In the genomic region with DNA sequence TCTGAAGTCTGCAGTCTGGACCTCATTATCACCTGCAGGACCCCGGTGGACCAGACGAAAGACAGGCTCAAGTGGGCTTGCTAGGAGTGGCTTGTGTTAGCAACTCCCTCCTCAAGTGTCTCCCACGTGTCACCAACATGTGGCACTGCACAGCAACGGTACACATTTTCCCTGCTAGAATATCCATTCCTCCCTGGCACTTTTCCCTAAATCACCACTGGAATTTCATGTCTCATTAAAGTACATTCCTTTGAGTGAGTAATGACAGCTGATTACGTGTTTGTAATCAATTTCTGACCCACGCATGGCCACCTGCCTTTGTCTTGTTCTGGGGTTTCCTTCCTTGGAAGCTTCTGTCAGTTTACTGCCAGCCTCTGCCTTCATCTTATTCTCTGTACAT, we compare ENCODE assay signal across 24 mouse cellular contexts.
DNase-seq lines count a peak whose midpoint lies in the region; ATAC-seq and TF ChIP-seq lines count a peak whose summit lies in the region.
"Had no signal": no experiment of that assay in that cellular context is flagged by ENCODE, and none has a peak within 500 bp of the region (broad histone marks: within the 10 kb centered on the region; RNA-seq: fewer than 3 reads in every experiment).

No protein-coding gene starts in this region.

- H3K4me3 ChIP-seq in embryonic facial prominence, embryonic 11.5 days (ENCODE audit: low read depth, low read length) = no peak overlapping the region
- H3K4me3 ChIP-seq in embryonic facial prominence, embryonic 10.5 days = no peak overlapping the region
- H3K4me3 ChIP-seq in layer of hippocampus, adult 2 months = no peak overlapping the region
- H3K4me3 ChIP-seq: forebrain, embryonic 12.5 days; hindbrain, embryonic 15.5 days; intestine, embryonic 15.5 days; limb, embryonic 13.5 days; liver, embryonic 13.5 days; midbrain, embryonic 10.5 days had no signal

- no peak overlapping the region for H3K4me2 ChIP-seq in embryonic facial prominence, embryonic 11.5 days (ENCODE audit: low read depth, low read length)
- H3K4me2 ChIP-seq: forebrain, embryonic 12.5 days; hindbrain, embryonic 15.5 days; intestine, embryonic 15.5 days; limb, embryonic 13.5 days; liver, embryonic 13.5 days had no signal

- 54% methylated on average over 6 of the region's 6 CpGs for WGBS in embryonic facial prominence, embryonic 11.5 days
- 63% methylated on average over 6 of the region's 6 CpGs for WGBS in embryonic facial prominence, embryonic 10.5 days

- peak; percentile 26 for DNase-seq in embryonic facial prominence, embryonic 11.5 days (ENCODE audit: low spot score)
- DNase-seq in embryonic facial prominence, embryonic 10.5 days (ENCODE audit: low spot score) = no peak
- peak in 1 of 2 experiments; percentile 8 for DNase-seq in layer of hippocampus, adult 2 months (ENCODE audit: low spot score in 2 of 2)
- no peak for DNase-seq in layer of hippocampus, postnatal 14 days (ENCODE audit: low spot score in 2 of 2)
- DNase-seq in 3134 (ENCODE audit: extremely low read depth, insufficient read length, low spot score) = peak; percentile 53
- peak; percentile 49 for DNase-seq in forelimb bud, embryonic 11.5 days (ENCODE audit: low read depth, low spot score)
- no peak for DNase-seq in frontal cortex, postnatal 14 days (ENCODE audit: low spot score in 2 of 2)
- DNase-seq: adrenal gland, adult 2 months; cerebellum, adult 11 months; cerebellum, adult 9-11 months; gastrocnemius, postnatal 10 days; kidney, adult 8-10 months; kidney, postnatal 10 days; liver, embryonic 13.5 days; lung, adult 2 months; thymus, adult 18-20 months; thymus, postnatal 36 days had no signal

- H3K27ac ChIP-seq in embryonic facial prominence, embryonic 11.5 days (replicated peaks; ENCODE audit: low read depth, low read length) = no peak overlapping the region
- no peak overlapping the region for H3K27ac ChIP-seq in embryonic facial prominence, embryonic 10.5 days (replicated peaks)
- H3K27ac ChIP-seq in layer of hippocampus, adult 2 months = peak overlapping the region; percentile 46; the same call in 1 of the 2 replicates
- H3K27ac ChIP-seq: forebrain, embryonic 12.5 days; hindbrain, embryonic 15.5 days; intestine, embryonic 15.5 days; limb, embryonic 13.5 days; liver, embryonic 13.5 days; macrophage; midbrain, embryonic 10.5 days had no signal

- H3K27me3 ChIP-seq in embryonic facial prominence, embryonic 11.5 days (ENCODE audit: control insufficient read depth, insufficient read depth, low read length) = no peaks in the 10 kb centered on the region
- H3K27me3 ChIP-seq in embryonic facial prominence, embryonic 10.5 days (replicated peaks; ENCODE audit: low read depth, poor library complexity, severe bottlenecking) = no peaks in the 10 kb centered on the region
- H3K27me3 ChIP-seq: forebrain, embryonic 12.5 days; hindbrain, embryonic 15.5 days; intestine, embryonic 15.5 days; limb, embryonic 13.5 days; liver, embryonic 13.5 days had no signal

- no peak for TF ChIP-seq CTCF in layer of hippocampus, adult 2 months (conservative IDR thresholded peaks at IDR 0.05)

- no peaks in the 10 kb centered on the region for H3K36me3 ChIP-seq in embryonic facial prominence, embryonic 11.5 days (replicated peaks; ENCODE audit: control insufficient read depth, insufficient read depth, low read depth, low read length)
- H3K36me3 ChIP-seq in embryonic facial prominence, embryonic 10.5 days (replicated peaks) = no peaks in the 10 kb centered on the region
- H3K36me3 ChIP-seq: forebrain, embryonic 12.5 days; hindbrain, embryonic 15.5 days; intestine, embryonic 15.5 days; limb, embryonic 13.5 days; liver, embryonic 13.5 days; midbrain, embryonic 10.5 days had no signal

- ATAC-seq in embryonic facial prominence, embryonic 11.5 days (replicated peaks; ENCODE audit: insufficient number of reproducible peaks, low FRiP score, low TSS enrichment, low read depth) = no peak
- no peak for ATAC-seq in megakaryocyte progenitor cell, adult 5-6 weeks (replicated peaks; ENCODE audit: poor library complexity)
- ATAC-seq: intestine, embryonic 15.5 days had no signal

- H3K9me3 ChIP-seq in embryonic facial prominence, embryonic 11.5 days (replicated peaks; ENCODE audit: control insufficient read depth, low read length) = no peaks in the 10 kb centered on the region
- no peaks in the 10 kb centered on the region for H3K9me3 ChIP-seq in embryonic facial prominence, embryonic 10.5 days
- H3K9me3 ChIP-seq: forebrain, embryonic 12.5 days; hindbrain, embryonic 15.5 days; intestine, embryonic 15.5 days; limb, embryonic 13.5 days; liver, embryonic 13.5 days; midbrain, embryonic 10.5 days had no signal

- no peak overlapping the region for H3K9ac ChIP-seq in embryonic facial prominence, embryonic 11.5 days (replicated peaks; ENCODE audit: low read length)
- H3K9ac ChIP-seq: forebrain, embryonic 12.5 days; hindbrain, embryonic 15.5 days; intestine, embryonic 15.5 days; limb, embryonic 13.5 days; liver, embryonic 13.5 days had no signal

- no peaks in the 10 kb centered on the region for H3K4me1 ChIP-seq in embryonic facial prominence, embryonic 11.5 days (ENCODE audit: control insufficient read depth, insufficient read depth, low read length)
- H3K4me1 ChIP-seq in embryonic facial prominence, embryonic 10.5 days = peaks cover 8% of the 10 kb centered on the region
- H3K4me1 ChIP-seq: forebrain, embryonic 12.5 days; intestine, embryonic 15.5 days; liver, embryonic 13.5 days had no signal

Comparison
In these comparisons a context has a peak if more than half of its experiments do, and no peak if none do; other contexts are left out.
1. DNase-seq: peak in embryonic facial prominence, embryonic 11.5 days (single experiment), 3134 (single experiment) and forelimb bud, embryonic 11.5 days (single experiment); none in embryonic facial prominence, embryonic 10.5 days (single experiment), layer of hippocampus, postnatal 14 days (0 of 2) and frontal cortex, postnatal 14 days (0 of 2).